Mouse (Mus musculus): ENCODE measurements around the gene Fars2.

Gene Fars2

DNA sequence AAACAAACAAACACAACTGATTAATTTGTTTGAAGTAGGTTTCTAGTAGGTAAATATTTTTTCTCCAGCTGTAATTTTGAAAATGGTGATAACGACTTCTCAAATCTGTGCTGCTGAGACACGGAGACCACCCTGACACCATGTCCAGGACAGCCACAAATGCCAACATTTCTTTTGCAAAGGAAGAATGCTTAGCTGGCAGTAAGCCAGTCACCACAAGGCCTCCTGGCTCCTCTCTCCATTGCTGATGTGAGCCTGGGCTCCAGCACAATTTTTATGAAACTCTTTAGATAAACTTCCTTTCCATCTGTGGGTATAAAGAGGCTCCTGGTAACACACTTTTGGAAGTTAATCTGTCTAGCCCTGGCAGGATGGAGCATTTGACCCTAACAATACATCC, 632.8 kb downstream of the Fars2 start:
- no peak for DNase-seq

DNA sequence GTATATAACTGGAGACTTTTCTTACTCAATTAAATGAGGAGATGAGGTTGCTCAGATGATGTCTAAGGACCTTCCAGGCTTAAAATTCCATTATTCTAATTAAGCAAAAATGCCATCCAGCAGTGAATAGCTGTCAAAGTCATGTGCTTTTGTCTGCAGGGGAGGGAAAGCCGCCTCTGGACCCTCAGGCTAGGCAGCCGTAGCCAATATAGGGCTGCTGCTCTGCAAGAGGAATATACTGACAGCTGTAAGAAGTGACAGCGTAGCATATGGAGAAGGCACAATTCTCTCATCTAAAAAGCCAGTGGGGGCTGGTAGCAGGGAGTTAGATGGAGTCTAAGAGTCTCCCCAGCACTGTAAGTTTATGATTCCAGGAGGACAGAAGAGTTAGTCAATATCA, 634.6 kb downstream of the Fars2 start:
- no peak for DNase-seq

DNA sequence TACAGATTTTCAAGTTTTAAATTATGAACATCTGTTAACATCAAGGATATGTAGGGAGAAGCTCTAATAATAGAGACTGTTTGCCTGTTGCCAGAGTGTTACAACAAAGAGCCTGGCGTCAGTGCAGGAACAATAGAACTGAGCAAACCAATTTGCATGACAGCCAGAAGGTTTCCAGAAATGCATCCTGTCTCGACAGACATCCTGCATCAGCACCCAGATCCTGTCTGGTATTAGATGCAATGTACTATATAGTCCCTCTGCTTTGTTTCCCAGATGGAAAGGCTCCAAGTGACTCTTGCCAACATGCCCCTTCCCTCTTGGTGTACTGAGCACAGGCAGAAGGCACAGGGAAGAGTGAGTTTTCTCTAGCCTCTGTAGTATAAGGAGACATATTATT, 649.6 kb downstream of the Fars2 start:
- no peak for DNase-seq
